Mouse (Mus musculus) heart, embryonic 14.5 days (tissue): ENCODE measurements at regions not wholly inside any gene's neighbourhood (a gene's known extent, or its start where the extent isn't known, plus 50 kb on each side); places are given as distances from the start of the nearest gene placed in this dataset.

ENCODE experiments used
- ATAC-seq: fragments of 200-750 bp; cut with Nextera tagmentation; 2 replicates; pipeline ENCODE4 v1.8.0; 2017; ENCODE audit warnings: low read depth, moderate TSS enrichment; ENCODE audit not compliant: insufficient number of reproducible peaks, insufficient read depth, low FRiP score
- H3K27ac ChIP-seq, 2 experiments: fragments of 200-500 bp in 1 of 2; fragments of 300-500 bp in 1 of 2; sonication (generic) in 1 of 2; replicated peaks in 1 of 2; 2 replicates each; pipeline ENCODE4 v1.5.1; 2012 to 2014; ENCODE audit warnings: low read depth in 2 of 2, low read length in 2 of 2, control low read depth in 1 of 2, mild to moderate bottlenecking in 1 of 2, mixed read lengths in 1 of 2; ENCODE audit not compliant: control insufficient read depth in 1 of 2, insufficient read depth in 1 of 2
- H3K27me3 ChIP-seq: fragments of 300-500 bp; sonication (generic); 2 replicates; pipeline ENCODE4 v1.6.1; 2014; ENCODE audit warnings: mild to moderate bottlenecking, low read length, control low read depth; ENCODE audit not compliant: control insufficient read depth, insufficient read depth
- H3K36me3 ChIP-seq: fragments of 300-500 bp; sonication (generic); 2 replicates; pipeline ENCODE4 v1.6.1; 2014; ENCODE audit warnings: mild to moderate bottlenecking, control low read depth, low read length, mixed read lengths; ENCODE audit not compliant: control insufficient read depth, insufficient read depth
- H3K4me1 ChIP-seq, 2 experiments: fragments of 200-500 bp in 1 of 2; fragments of 300-500 bp in 1 of 2; sonication (generic) in 1 of 2; 2 replicates each; pipeline ENCODE4 v1.6.1; 2012 to 2014; ENCODE audit warnings: low read length in 2 of 2, control low read depth in 1 of 2, mixed read lengths in 1 of 2; ENCODE audit not compliant: control insufficient read depth in 2 of 2, insufficient read depth in 2 of 2
- H3K4me2 ChIP-seq: fragments of 300-500 bp; sonication (generic); 2 replicates; pipeline ENCODE4 v1.6.1; 2014; ENCODE audit warnings: mild to moderate bottlenecking, low read length
- H3K4me3 ChIP-seq, 2 experiments: fragments of 200-500 bp in 1 of 2; fragments of 300-500 bp in 1 of 2; sonication (generic) in 1 of 2; 2 replicates each; pipeline ENCODE4 v1.5.1; 2012 to 2014; ENCODE audit warnings: low read length in 2 of 2, mild to moderate bottlenecking in 2 of 2, control low read depth in 1 of 2, low read depth in 1 of 2, moderate library complexity in 1 of 2; ENCODE audit not compliant: control insufficient read depth in 1 of 2, insufficient read depth in 1 of 2
- H3K9ac ChIP-seq: fragments of 300-500 bp; sonication (generic); 2 replicates; pipeline ENCODE4 v1.6.1; 2014; ENCODE audit warnings: mild to moderate bottlenecking, low read length
- H3K9me3 ChIP-seq: fragments of 300-500 bp; sonication (generic); 2 replicates; pipeline ENCODE4 v1.6.1; 2016; ENCODE audit warnings: low read length, control low read depth; ENCODE audit not compliant: control insufficient read depth
- WGBS: fragments of 180-500 bp; shearing (Covaris S2); extraction: QIAGEN DNeasy Blood & Tissue Kit; methylation state at CpG from one replicate; pipeline ENCODE4 v1.1.7; 2014; 5-methylcytosine and 5-hydroxymethylcytosine counted together

DNA sequence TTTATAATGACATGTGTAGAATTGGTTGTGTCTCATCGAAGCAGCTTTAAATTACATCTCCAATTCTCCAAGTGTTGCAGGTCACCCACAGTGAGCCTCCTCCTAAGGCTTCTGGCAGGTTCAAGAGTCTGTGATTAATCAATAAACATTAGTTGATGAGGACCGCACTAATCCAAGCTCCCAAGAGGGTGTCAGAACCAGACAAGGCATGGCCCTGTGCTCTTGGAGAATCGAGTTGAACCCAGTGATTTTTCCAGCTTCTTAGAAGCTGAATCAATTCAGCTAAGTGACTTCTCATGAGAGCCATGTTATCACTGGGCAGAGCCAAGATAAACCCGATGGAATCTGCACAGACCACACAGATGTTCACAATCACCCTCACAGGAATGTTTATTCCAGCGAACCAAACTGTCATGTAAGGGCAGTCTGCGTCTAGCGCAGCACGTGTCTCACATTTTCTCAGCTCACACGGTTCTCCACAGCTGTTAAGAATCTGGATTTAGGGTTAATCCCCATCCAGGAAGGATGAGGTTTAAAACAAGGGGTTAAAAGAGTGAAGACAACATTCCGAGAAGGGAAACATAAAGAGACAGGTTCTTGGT, 76.4 kb upstream of the Cd93 start:
- no peaks in the 10 kb centered on the region for H3K9me3 ChIP-seq
- ATAC-seq: peak; percentile 36; the same call in 1 of the 2 replicates
- H3K4me1 ChIP-seq: peaks cover 5 to 6% of the 10 kb centered on the region in 2 experiments; a peak in 3 of 4 replicates
- no peak overlapping the region for H3K9ac ChIP-seq
- WGBS: 18% methylated on average over 10 of the region's 10 CpGs
- H3K4me2 ChIP-seq: no peak overlapping the region
- no peaks in the 10 kb centered on the region for H3K36me3 ChIP-seq
- H3K27me3 ChIP-seq: no peaks in the 10 kb centered on the region
- no peak overlapping the region for H3K4me3 ChIP-seq
- no peak overlapping the region for H3K27ac ChIP-seq

- Histone ChIP-seq H3K9ac (no peak overlapping the region), H3K27me3 (no peaks in the 10 kb centered on the region), H3K4me1 (peaks cover 5 to 6% of the 10 kb centered on the region in 2 experiments; a peak in 3 of 4 replicates), H3K4me2 (no peak overlapping the region), H3K9me3 (no peaks in the 10 kb centered on the region), H3K4me3 (no peak overlapping the region), H3K27ac (no peak overlapping the region), H3K36me3 (no peaks in the 10 kb centered on the region)
- ATAC-seq: no peak
- WGBS: 56% methylated on average over 1 of the region's 1 CpGs
These were observed 74.5 kb upstream of the Cd93 start for GRCm38 (mm10) chr2:148517906-148518305.

DNA sequence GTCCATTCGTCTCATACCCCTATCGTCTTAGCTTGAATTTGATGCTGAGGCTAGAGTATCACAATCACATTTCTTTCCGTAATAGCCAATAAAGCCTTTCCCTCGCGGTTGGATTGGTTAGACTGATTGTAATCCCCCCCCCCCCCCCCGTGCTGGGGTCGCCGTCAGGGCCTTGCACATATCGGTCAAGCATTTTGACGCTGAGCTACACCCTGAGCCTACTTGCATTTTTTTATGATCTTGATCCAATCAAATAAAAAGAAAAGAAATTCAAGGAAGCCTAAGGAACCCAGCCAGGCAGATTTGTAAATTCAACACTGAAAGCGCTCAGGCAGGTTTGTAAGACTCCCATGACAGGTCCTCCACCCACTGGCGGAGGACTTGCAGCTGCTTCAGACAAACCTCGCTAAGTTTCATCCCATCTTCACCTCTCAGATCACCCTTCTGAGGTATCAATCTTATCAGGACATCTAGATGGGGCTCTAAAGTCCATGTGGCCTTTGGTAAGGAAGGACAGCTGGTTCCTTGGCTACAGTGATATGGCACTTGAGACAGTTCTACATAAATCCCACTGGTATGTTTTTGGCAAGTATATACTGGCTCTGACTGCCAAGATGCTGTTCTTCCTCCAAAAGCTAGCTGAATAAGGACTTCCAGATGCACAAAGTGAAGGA, 66.8 kb upstream of the Cd93 start:
- peaks cover 3 to 4% of the 10 kb centered on the region in 2 experiments; a peak in 2 of 4 replicates for H3K4me1 ChIP-seq
- no peaks in the 10 kb centered on the region for H3K36me3 ChIP-seq
- no peak for ATAC-seq
- no peak overlapping the region for H3K27ac ChIP-seq
- no peaks in the 10 kb centered on the region for H3K27me3 ChIP-seq
- no peak overlapping the region for H3K4me3 ChIP-seq
- no peak overlapping the region for H3K4me2 ChIP-seq
- no peaks in the 10 kb centered on the region for H3K9me3 ChIP-seq
- WGBS: 81% methylated on average over 13 of the region's 13 CpGs
- H3K9ac ChIP-seq: no peak overlapping the region

- Histone ChIP-seq H3K27me3 (no peaks in the 10 kb centered on the region), H3K27ac (no peak overlapping the region), H3K9ac (no peak overlapping the region), H3K4me3 (no peak overlapping the region), H3K4me1 (peaks cover 3 to 4% of the 10 kb centered on the region in 2 experiments; a peak in 2 of 4 replicates), H3K36me3 (no peaks in the 10 kb centered on the region), H3K9me3 (no peaks in the 10 kb centered on the region), H3K4me2 (no peak overlapping the region)
- WGBS: 88% methylated on average over 4 of the region's 4 CpGs
- ATAC-seq: no peak
These were observed 66.0 kb upstream of the Cd93 start for GRCm38 (mm10) chr2:148509357-148509756.

GRCm38 (mm10) chr2:148507523-148507922, 64.2 kb upstream of the Cd93 start:
- H3K4me2 ChIP-seq: no peak overlapping the region
- no peaks in the 10 kb centered on the region for H3K27me3 ChIP-seq
- ATAC-seq: no peak
- no peak overlapping the region; a peak in 1 of 4 replicates for H3K27ac ChIP-seq
- no peak overlapping the region for H3K4me3 ChIP-seq
- no peaks in the 10 kb centered on the region for H3K9me3 ChIP-seq
- peaks cover 4 to 10% of the 10 kb centered on the region in 2 experiments; a peak in 2 of 4 replicates for H3K4me1 ChIP-seq
- H3K9ac ChIP-seq: no peak overlapping the region
- no peaks in the 10 kb centered on the region for H3K36me3 ChIP-seq

DNA sequence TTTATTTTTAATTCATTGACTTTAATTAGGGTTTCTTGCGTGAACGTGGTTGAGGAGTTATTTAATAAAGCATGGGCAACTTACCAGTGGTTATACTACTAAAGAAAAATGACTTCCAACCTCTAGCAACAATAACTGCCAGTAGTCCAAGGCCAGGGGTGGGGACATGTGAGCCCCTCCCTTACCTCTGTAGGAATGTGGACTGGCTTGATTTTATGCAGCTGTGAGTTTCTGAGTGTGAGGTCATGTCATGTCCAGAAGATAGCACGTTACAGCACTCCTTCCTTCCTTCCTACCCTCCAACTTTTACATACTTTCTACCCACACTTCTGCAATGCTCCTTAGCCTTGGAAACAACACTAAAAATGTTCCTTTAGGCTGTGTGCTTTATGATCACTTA, 63.6 kb upstream of the Cd93 start:
- 65% methylated on average over 3 of the region's 3 CpGs for WGBS
- no peak overlapping the region for H3K9ac ChIP-seq
- ATAC-seq: no peak
- no peak overlapping the region for H3K4me2 ChIP-seq
- no peaks in the 10 kb centered on the region for H3K27me3 ChIP-seq
- no peaks in the 10 kb centered on the region for H3K9me3 ChIP-seq
- no peak overlapping the region for H3K4me3 ChIP-seq
- peaks cover 4 to 14% of the 10 kb centered on the region in 2 experiments; a peak in 2 of 4 replicates for H3K4me1 ChIP-seq
- no peak overlapping the region for H3K27ac ChIP-seq
- no peaks in the 10 kb centered on the region for H3K36me3 ChIP-seq

- Histone ChIP-seq H3K9ac (no peak overlapping the region), H3K27me3 (no peaks in the 10 kb centered on the region), H3K9me3 (no peaks in the 10 kb centered on the region), H3K4me2 (no peak overlapping the region), H3K4me1 (peaks cover 4 to 14% of the 10 kb centered on the region in 2 experiments; a peak in 2 of 4 replicates), H3K27ac (no peak overlapping the region), H3K36me3 (no peaks in the 10 kb centered on the region), H3K4me3 (no peak overlapping the region)
- ATAC-seq: peak; percentile 17; the same call in 1 of the 2 replicates
- 24% methylated on average over 3 of the region's 3 CpGs for WGBS
These were observed 62.3 kb upstream of the Cd93 start for GRCm38 (mm10) chr2:148505651-148506050.
